Mouse (Mus musculus) urinary bladder, postnatal 25 days (tissue): ENCODE measurements at regions not wholly inside any gene's neighbourhood (a gene's known extent, or its start where the extent isn't known, plus 50 kb on each side); places are given as distances from the start of the nearest gene placed in this dataset.

Experiments
- DNase-seq: peaks from one replicate; pipeline ENCODE4 v3.0.0; 2022; ENCODE audit warnings: low spot score

GRCm38 (mm10) chr7:136049587-136049930, 333.4 kb upstream of the Mki67 start:
- no peak for DNase-seq

- DNase-seq = no peak
Measured at GRCm38 (mm10) chr7:136050116-136050515, 334.0 kb upstream of the Mki67 start.

- DNase-seq = no peak
Measured at GRCm38 (mm10) chr7:136056876-136057484, 340.8 kb upstream of the Mki67 start.

GRCm38 (mm10) chr7:136058319-136058718, 342.2 kb upstream of the Mki67 start:
- DNase-seq = no peak

DNA sequence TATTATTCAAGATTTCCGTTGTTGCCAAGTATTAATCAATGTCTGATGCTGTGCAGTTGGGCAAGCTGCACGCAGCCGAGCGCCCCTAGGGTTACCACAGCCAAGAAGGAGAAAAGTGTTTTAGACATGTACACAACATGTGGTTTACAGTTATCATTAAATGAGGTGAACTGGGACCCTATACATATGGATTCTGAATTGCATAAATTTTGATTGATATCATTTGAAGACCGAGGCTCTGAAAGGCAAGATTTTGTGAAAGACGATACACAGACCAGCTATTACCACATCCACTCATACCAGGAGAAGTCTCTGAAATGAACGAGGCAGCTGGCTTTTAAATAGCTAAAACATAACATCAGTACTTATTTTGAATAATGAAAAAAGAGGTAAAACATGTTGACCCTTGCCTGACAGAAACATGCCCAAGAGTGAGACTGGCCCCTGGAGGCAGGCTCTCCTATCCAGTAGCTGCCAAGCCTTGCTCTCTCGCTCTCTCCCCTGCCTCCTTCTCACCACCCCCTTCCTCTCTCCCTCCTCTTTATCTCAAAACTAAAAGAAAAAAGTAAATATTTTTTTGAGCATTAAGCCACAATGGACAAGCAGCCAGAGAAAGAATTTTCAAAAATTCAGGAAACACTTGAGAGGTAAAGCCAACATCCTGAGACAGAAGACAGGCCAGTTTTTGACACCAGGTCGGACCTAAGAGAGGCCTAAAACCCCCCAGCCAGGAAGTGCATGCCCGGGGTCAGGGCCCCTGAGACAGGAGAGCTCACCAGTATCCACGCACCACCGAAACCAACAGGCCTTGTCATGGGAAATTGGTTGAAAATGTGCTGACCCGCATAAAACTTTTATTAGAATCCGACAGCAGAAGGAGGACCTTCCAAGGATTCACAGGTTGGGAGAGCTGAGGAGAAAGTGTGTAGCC, 342.9 kb upstream of the Mki67 start:
- DNase-seq = no peak

- DNase-seq = no peak
Measured at GRCm38 (mm10) chr7:136059896-136060295, 343.7 kb upstream of the Mki67 start.

- peak; percentile 11 for DNase-seq
Measured at GRCm38 (mm10) chr7:136060339-136061073, 344.3 kb upstream of the Mki67 start.

DNA sequence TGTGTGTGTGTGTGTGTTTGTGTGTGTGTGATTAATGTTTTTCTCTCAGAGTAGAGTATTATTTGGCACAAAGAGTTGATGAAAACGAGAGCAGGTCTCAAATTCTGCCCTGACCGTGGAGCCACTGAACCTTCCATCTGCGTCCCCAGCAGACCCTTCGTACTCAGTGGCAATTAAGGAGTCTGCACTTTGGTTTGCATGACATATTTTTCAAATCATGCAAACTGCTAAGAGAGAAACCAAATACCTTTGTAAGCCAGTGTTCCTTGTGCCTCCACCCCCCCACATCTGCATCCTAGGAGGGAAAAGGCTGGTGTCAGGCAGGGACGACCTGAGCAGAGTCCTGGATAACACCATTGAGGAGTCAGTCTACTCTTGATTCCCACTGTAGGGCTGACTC, 346.5 kb upstream of the Mki67 start:
- no peak for DNase-seq

DNA sequence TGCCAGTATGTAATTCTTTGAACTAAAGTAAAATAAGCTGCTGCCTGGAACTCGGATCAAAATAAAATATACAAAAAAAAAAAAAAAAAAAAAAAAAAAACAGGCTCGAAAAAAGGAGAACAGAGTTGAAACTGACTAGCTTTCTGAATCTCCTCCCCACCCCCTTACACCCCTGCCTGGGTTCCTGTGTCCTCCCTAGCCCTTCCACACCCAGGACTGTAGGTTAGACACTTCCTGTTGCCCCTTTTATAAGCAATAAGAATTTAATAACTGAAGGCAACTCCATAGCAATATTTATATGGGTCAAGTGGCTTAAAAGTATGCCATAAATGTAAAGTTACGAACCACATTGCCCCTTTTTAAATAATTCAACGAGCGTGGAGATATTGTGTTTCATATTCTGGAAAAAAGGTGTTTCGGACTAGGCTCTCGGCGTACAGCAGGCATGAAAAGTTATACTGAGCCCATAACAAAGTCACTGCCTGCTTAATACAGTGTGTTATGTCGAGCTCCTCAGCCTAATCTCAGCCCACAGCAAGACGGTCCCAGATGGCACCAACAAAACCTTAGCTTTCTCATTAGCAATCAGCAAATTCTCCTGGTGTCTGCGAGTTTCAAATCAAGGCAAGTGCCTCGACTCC, 349.0 kb upstream of the Mki67 start:
- no peak for DNase-seq

GRCm38 (mm10) chr7:136065679-136066055, 349.5 kb upstream of the Mki67 start:
- no peak for DNase-seq

DNA sequence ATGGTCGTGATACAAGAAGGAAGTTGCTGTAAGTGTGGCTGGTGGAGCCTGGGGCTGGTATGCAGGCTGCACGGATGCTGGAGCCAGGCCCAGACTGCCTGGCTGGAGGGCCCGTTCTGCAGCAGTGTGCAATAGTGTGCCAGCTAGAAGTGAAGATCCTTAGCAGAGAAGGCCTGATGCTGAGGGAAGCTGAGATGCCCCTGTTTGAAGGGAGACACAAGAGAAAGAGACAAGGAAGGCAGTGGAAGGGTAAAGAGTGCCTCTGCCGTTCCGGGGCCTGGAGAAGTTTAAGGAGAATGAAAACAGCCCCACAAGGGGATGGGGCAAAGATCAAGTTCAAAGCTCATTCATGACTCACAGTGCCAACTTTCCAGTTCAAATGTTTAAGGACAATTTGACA, 354.7 kb upstream of the Mki67 start:
- DNase-seq = no peak

GRCm38 (mm10) chr7:136071331-136071730, 355.2 kb upstream of the Mki67 start:
- no peak for DNase-seq

DNA sequence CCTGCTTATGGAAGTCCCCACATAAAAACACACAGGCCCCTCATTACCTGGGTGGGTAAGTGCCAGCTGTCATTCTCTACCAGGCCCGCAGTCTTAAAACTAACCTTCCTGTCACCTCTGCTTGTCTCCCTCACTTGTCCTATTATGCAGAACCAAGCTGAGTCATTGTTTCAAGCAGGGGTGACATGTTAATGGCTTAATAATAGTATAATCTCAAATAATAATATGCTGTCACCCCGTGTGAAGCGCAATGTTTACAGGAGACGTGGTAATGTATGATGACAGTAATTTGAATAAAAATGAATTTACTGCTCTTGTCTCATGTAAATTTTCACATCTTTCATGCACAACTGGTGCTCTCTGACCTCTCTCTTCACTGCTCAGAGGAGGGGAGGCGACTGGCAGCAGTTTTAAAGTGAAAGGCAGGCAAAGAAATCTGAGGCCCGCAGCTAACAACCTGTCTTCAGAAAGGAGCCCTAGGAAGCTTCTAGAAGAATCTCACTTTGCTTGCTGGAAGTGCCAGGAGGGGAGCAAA, 357.2 kb upstream of the Mki67 start:
- DNase-seq = no peak

GRCm38 (mm10) chr7:136074043-136074442, 357.9 kb upstream of the Mki67 start:
- no peak for DNase-seq

GRCm38 (mm10) chr7:136081534-136082252, 365.5 kb upstream of the Mki67 start:
- DNase-seq = no peak

DNA sequence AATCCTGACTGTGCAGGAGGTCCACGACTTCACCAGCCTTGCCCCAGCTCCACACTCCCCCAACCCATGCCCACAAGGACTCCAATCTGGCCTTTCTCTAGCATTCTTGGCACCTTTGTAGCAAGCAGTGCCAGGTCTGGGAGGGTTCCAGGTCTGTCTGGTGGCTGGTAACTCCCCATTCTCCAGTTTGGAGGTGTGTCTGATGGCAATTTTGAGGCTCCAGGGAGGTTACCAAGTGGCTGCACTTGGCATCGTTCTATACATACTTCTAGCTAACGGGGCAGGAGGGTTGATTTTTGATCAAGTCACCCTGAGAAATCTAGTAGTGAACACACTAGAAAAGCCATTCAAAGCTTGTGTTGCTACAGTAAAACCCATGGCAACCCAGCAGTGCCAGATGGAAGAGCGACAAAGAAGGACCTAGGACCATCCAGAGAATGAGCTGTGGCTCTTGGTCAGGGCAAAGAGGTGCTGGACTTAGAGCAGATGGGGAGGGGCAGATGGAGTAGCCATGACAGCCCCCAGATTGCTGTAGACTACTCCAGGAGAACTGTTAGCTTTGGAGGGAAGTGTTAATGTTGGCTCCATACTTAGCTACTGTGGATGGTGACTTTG, 366.2 kb upstream of the Mki67 start:
- DNase-seq = no peak

GRCm38 (mm10) chr7:136083005-136083404, 366.8 kb upstream of the Mki67 start:
- DNase-seq = no peak

- no peak for DNase-seq
Measured at GRCm38 (mm10) chr7:136083571-136084342, 367.6 kb upstream of the Mki67 start.

GRCm38 (mm10) chr7:136088785-136089184, 372.6 kb upstream of the Mki67 start:
- DNase-seq = no peak

DNA sequence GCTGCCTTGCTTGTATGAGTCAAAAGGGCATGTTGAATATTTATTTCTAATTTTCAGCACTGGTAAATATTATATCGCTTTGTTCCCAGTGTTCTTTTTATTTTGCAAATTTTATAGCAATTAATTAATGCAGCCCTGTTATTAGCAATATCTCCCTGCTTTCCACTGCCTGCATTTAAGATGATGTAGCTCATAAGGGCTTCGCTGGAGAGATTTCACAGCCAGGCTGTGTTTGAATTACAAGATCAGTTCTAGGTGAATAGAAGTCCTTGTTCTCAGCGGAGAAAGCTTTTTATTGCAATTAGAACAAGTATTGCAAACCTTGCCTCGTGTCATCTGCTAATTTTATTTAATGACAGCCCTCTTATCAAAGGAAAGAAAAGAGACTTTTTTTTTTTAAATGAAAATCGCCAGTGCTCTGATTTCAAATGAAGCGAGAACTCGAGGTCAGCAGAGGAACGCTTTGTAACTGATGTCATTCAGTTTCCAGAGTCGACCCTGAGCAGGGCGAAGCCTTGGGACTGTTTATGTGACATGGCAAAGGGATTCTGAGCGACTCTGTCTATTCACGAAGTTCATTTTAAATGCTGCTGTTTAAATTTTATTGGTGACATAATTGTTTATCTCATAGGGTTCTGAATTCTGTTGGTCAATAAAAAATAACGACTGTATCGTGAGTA, 378.7 kb upstream of the Mki67 start:
- no peak for DNase-seq
